Mouse (Mus musculus) lung, postnatal 0 days (tissue): ENCODE data around the gene Kiss1.

ENCODE experiments used
- CTCF ChIP-seq: IDR thresholded peaks from 2 replicates; pipeline ENCODE4 v1.5.1; 2016; ENCODE audit warnings: antibody characterized with exemption, mild to moderate bottlenecking
- EP300 ChIP-seq: IDR thresholded peaks from 2 replicates; pipeline ENCODE4 v1.6.1; 2016; ENCODE audit warnings: antibody characterized with exemption, mild to moderate bottlenecking, control low read depth

- TF ChIP-seq CTCF (no peak), EP300 (no peak)
Measured at GRCm38 (mm10) chr1:133364890-133365289, 43.2 kb downstream of the Kiss1 start.
